In the genomic region with DNA sequence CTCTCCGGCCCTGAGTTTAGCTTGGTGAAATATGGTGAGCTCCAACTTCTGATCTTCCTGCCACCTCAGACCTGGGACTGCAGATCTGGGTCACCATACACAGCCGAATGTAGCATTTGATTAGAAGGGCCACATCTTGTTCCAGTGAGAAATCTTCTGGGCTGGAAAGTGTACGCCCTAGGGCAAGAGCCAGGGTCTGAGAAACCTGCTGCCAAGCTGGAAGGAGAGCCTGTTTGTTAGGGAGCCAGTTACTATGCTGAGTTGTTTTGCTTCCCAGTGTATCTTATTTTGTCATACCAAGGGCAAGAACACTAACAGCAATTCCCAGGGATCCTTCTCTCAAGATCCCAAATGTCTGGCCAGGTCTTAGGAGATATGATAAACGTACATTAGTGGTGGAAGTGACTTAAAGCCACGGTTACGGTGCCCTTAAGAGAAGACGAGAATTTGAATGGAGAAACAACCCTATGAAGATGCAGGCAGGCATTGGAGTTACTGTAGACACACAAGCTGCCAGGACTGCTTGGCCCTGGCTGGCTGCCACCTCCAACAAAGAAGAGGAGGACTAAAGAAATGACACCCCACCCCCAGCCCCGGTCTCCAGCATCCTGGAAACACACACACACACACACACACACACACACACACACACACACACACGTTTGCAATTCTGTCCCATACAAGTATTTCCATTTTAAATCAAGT, we compare ENCODE assay signal across 8 mouse cellular contexts. TPM values are rescaled to one million over a fixed set of nuclear protein-coding genes. Genes with fewer than 3 reads are reported as not detected.
DNase-seq lines count a peak whose midpoint lies in the region; ATAC-seq lines count a peak whose summit lies in the region.

No protein-coding gene starts in this region.

- H3K4me1 ChIP-seq in neural tube, embryonic 11.5 days (ENCODE audit: control insufficient read depth, insufficient read depth, low read length), result peaks cover 9% of the 10 kb centered on the region; the same call in 1 of the 2 replicates

- H3K27ac ChIP-seq in neural tube, embryonic 11.5 days (ENCODE audit: low read depth, low read length), result no peak overlapping the region

- H3K4me2 ChIP-seq in neural tube, embryonic 11.5 days (ENCODE audit: low read depth), result peak overlapping the region; percentile 91

- H3K9me3 ChIP-seq in neural tube, embryonic 11.5 days (ENCODE audit: control insufficient read depth, low read length), result no peaks in the 10 kb centered on the region

- DNase-seq in adrenal gland, adult 2 months, result peak; percentile 46
- no peak for DNase-seq in adrenal gland, adult 8-10 months
- no peak for DNase-seq in neural tube, embryonic 11.5 days (ENCODE audit: low spot score)
- no peak for DNase-seq in neural tube, embryonic 10.5 days (ENCODE audit: extremely low spot score, low spot score)
- peak; percentile 32 to 47 for DNase-seq in heart, postnatal 36 days
- DNase-seq in left cerebral cortex, postnatal 25 days (ENCODE audit: low spot score in 2 of 2), result peak; percentile 56 to 68
- DNase-seq in right cerebral cortex, adult 18-20 months, result peak; percentile 70
- no peak for DNase-seq in embryo, embryonic 10 days (ENCODE audit: low spot score)

- whole genome bisulfite sequencing in neural tube, embryonic 11.5 days, result 66% methylated on average over 9 of the region's 9 CpGs

- H3K36me3 ChIP-seq in neural tube, embryonic 11.5 days (ENCODE audit: control insufficient read depth, insufficient read depth, low read length), result no peaks in the 10 kb centered on the region

- ATAC-seq in neural tube, embryonic 11.5 days (ENCODE audit: insufficient read depth, low FRiP score, low TSS enrichment), result no peak

- H3K27me3 ChIP-seq in neural tube, embryonic 11.5 days (ENCODE audit: control insufficient read depth, insufficient read depth, low read length), result peaks cover 20% of the 10 kb centered on the region

- H3K9ac ChIP-seq in neural tube, embryonic 11.5 days (ENCODE audit: low read length), result no peak overlapping the region

- intact Hi-C loops in heart, postnatal 36 days (cut with DNase I), result loop anchor here (2.0 kb wide), 1 partner anchor 21 kb away; the partner anchor contains the start of gene U2af1
- intact Hi-C loops in left cerebral cortex, postnatal 25 days (cut with DNase I), result no loop called here

- H3K4me3 ChIP-seq in neural tube, embryonic 11.5 days (ENCODE audit: low read depth, low read length), result no peak overlapping the region

RNA-seq across cellular contexts. Expression of gene Cbs, which starts 1.0 kb away (rescaled TPM):
- 1 to 10 TPM; 6.4 to 8.1 TPM for total RNA-seq in adrenal gland, adult 2 months (2021)
- polyA plus RNA-seq in adrenal gland, adult 2 months (2012; rRNA removed), result 1.9 and 2.1 TPM in 2 replicates
- total RNA-seq in adrenal gland, adult 8-10 months (2022), result 1 to 10 TPM; 2.6 to 5.3 (median 3.9) TPM
- polyA plus RNA-seq in neural tube, embryonic 11.5 days (2014; fragmentation: Nextera tagmentation; extraction: Ambion mirVana), result 1.3 and 2.4 TPM in 2 replicates
- 1 to 10 TPM; 3.0 to 3.6 TPM for total RNA-seq in heart, postnatal 36 days (2021)
- 10 to 100 TPM; 34.5 to 46.9 TPM for total RNA-seq in left cerebral cortex, postnatal 25 days (2021)

RNA-seq across cellular contexts. Expression of gene U2af1, which starts 20.7 kb away (rescaled TPM):
- 100 to 1,000 TPM; 146 to 161 TPM for total RNA-seq in adrenal gland, adult 2 months (2021)
- polyA plus RNA-seq in adrenal gland, adult 2 months (2012; rRNA removed), result 12.7 and 12.8 TPM in 2 replicates
- total RNA-seq in adrenal gland, adult 8-10 months (2022), result 100 to 1,000 TPM; 128 to 156 (median 143) TPM
- polyA plus RNA-seq in neural tube, embryonic 11.5 days (2014; fragmentation: Nextera tagmentation; extraction: Ambion mirVana), result 196 and 205 TPM in 2 replicates
- total RNA-seq in heart, postnatal 36 days (2021), result 10 to 100 TPM; 69.0 to 71.9 TPM
- total RNA-seq in left cerebral cortex, postnatal 25 days (2021), result 100 to 1,000 TPM; 107 to 119 TPM

RNA-seq across cellular contexts. Expression of gene Cryaa, which starts 39.6 kb away (rescaled TPM):
- not detected for total RNA-seq in adrenal gland, adult 2 months (2021)
- polyA plus RNA-seq in adrenal gland, adult 2 months (2012; rRNA removed), result not detected in 2 replicates
- not detected for total RNA-seq in adrenal gland, adult 8-10 months (2022)
- polyA plus RNA-seq in neural tube, embryonic 11.5 days (2014; fragmentation: Nextera tagmentation; extraction: Ambion mirVana), result not detected in 2 replicates
- not detected for total RNA-seq in heart, postnatal 36 days (2021)
- not detected for total RNA-seq in left cerebral cortex, postnatal 25 days (2021)

Comparison
In these comparisons a context has a peak if more than half of its experiments do, and no peak if none do; other contexts are left out.
1. DNase-seq: peak in adrenal gland, adult 2 months (single experiment), heart, postnatal 36 days (2 of 2), left cerebral cortex, postnatal 25 days (2 of 2) and right cerebral cortex, adult 18-20 months (single experiment); none in adrenal gland, adult 8-10 months (single experiment), neural tube, embryonic 11.5 days (single experiment), neural tube, embryonic 10.5 days (single experiment) and embryo, embryonic 10 days (single experiment).